16 mouse cellular contexts compared by ENCODE assay signal in genomic region chr10:125026851-125027250, GRCm38 (mm10).
A peak's percentile ranks its signal among the peaks of the same experiment; 100 is the strongest.
DNase-seq lines count a peak whose midpoint lies in the region; ATAC-seq lines count a peak whose summit lies in the region.
"Had no signal": no experiment of that assay in that cellular context is flagged by ENCODE, and none has a peak within 500 bp of the region (broad histone marks: within the 10 kb centered on the region; RNA-seq: fewer than 3 reads in every experiment).

No protein-coding gene starts in this region.

- peak; percentile 70; the same call in 1 of the 2 replicates for ATAC-seq in forebrain, embryonic 14.5 days
- ATAC-seq: liver, postnatal 0 days had no signal

- 63% methylated on average over 2 of the region's 2 CpGs for WGBS in forebrain, embryonic 14.5 days
- 71% methylated on average over 2 of the region's 2 CpGs for WGBS in forebrain, embryonic 10.5 days

- DNase-seq in forebrain, embryonic 14.5 days (ENCODE audit: low spot score): peak; percentile 62
- DNase-seq in forebrain, embryonic 10.5 days (ENCODE audit: extremely low spot score, low spot score): no peak
- peak; percentile 22 for DNase-seq in brain, embryonic 18.5 days (ENCODE audit: low read depth, low spot score)
- peak; percentile 16 to 56 for DNase-seq in layer of hippocampus, adult 18-20 months (ENCODE audit: low spot score in 2 of 2)
- DNase-seq in layer of hippocampus, postnatal 25 days (ENCODE audit: extremely low spot score in 1 of 2, low spot score in 1 of 2): peak; percentile 6 to 8
- DNase-seq in left cerebral cortex, postnatal 14 days (ENCODE audit: low spot score in 2 of 2): no peak
- no peak for DNase-seq in thymus, postnatal 4 days
- DNase-seq: cerebellum, postnatal 10 days; kidney, adult 11 months; left cerebral cortex, postnatal 4 days; liver, postnatal 0 days; lung, postnatal 14 days; midbrain, embryonic 14.5 days; right cerebral cortex, postnatal 4 days had no signal

- H3K9me3 ChIP-seq in forebrain, embryonic 14.5 days (replicated peaks; ENCODE audit: control insufficient read depth, low read length): no peaks in the 10 kb centered on the region
- no peaks in the 10 kb centered on the region for H3K9me3 ChIP-seq in forebrain, embryonic 10.5 days
- H3K9me3 ChIP-seq: hindbrain, embryonic 10.5 days had no signal

- H3K27ac ChIP-seq in forebrain, embryonic 14.5 days (ENCODE audit: low read depth, low read length): no peak overlapping the region
- H3K27ac ChIP-seq in forebrain, embryonic 10.5 days: no peak overlapping the region
- H3K27ac ChIP-seq: hindbrain, embryonic 10.5 days had no signal

- no peak overlapping the region for H3K9ac ChIP-seq in forebrain, embryonic 14.5 days (ENCODE audit: low read length)
- H3K9ac ChIP-seq: liver, postnatal 0 days had no signal

- no peak overlapping the region for H3K4me3 ChIP-seq in forebrain, embryonic 14.5 days (ENCODE audit: low read depth, low read length)
- no peak overlapping the region for H3K4me3 ChIP-seq in forebrain, embryonic 10.5 days
- H3K4me3 ChIP-seq: hindbrain, embryonic 10.5 days had no signal

- H3K27me3 ChIP-seq in forebrain, embryonic 14.5 days (replicated peaks; ENCODE audit: control insufficient read depth, insufficient read depth, low read length): no peaks in the 10 kb centered on the region
- H3K27me3 ChIP-seq in forebrain, embryonic 10.5 days (ENCODE audit: poor library complexity, severe bottlenecking): no peaks in the 10 kb centered on the region
- H3K27me3 ChIP-seq: megakaryocyte, embryonic 14.5 days had no signal

- intact Hi-C loops in left cerebral cortex, postnatal 14 days (cut with DNase I): no loop called here

- no peaks in the 10 kb centered on the region for H3K4me1 ChIP-seq in forebrain, embryonic 14.5 days (ENCODE audit: control insufficient read depth, insufficient read depth, low read length)
- no peaks in the 10 kb centered on the region for H3K4me1 ChIP-seq in forebrain, embryonic 10.5 days
- H3K4me1 ChIP-seq: hindbrain, embryonic 10.5 days; megakaryocyte, embryonic 14.5 days had no signal

- H3K4me2 ChIP-seq in forebrain, embryonic 14.5 days (ENCODE audit: low read length): no peak overlapping the region

- H3K36me3 ChIP-seq in forebrain, embryonic 14.5 days (ENCODE audit: control insufficient read depth, insufficient read depth, low read length): no peaks in the 10 kb centered on the region
- H3K36me3 ChIP-seq in forebrain, embryonic 10.5 days (replicated peaks): no peaks in the 10 kb centered on the region
- H3K36me3 ChIP-seq: hindbrain, embryonic 10.5 days had no signal

Comparison
In these comparisons a context has a peak if more than half of its experiments do, and no peak if none do; other contexts are left out.
1. DNase-seq: peak in forebrain, embryonic 14.5 days (single experiment), brain, embryonic 18.5 days (single experiment), layer of hippocampus, adult 18-20 months (2 of 2) and layer of hippocampus, postnatal 25 days (2 of 2); none in forebrain, embryonic 10.5 days (single experiment), left cerebral cortex, postnatal 14 days (0 of 2) and thymus, postnatal 4 days (single experiment).